Mouse (Mus musculus): ENCODE measurements around the gene Pdf.

Gene Pdf

DNA sequence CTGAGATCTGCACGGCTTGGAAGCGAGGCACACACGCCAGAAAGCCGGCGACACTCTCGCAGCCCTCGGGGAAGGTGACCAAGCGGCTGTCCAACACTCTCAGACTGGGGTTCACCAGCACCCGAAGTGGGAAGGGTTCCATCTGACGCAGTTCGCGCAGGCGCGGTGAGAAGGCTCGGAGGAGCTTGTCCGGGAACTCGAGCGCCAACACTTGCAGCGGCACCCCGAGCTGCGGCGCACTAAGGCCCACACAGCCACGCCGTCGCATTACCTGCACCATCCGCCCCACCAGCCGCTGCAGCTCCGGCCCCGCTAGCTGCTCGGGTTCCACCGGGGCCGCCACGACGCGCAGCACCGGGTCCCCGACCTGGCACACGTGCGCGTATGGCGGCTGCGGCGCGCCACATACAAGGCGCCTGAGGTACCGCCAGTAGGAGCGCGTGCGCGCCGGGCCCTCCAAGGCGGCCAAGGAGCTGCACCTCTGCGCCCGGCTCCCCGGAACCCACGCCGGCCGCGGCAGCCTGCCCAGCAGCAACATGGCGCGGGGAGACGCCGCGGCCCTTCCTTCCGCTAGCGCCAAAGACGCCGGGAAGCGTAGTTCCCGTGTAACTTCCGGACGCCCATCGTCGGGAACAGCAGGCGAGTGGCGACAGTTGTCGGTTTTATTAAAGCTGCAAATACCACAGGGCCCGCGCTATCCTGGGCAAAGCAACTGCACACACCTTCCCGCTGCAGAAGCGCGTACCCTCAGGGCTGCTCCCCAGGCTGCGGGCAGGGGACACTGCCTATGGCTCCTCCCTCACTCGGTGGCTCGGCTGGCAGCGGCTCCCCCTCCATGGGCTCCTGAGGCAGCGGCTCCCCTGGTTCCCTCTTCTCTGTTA lies at the start of gene Pdf:
Pdf (minus strand) TSS at position 554 of the 881 bp plus-strand sequence.
- peak; percentile 62 to 69 for DNase-seq (ENCODE audit: low read depth in 2 of 2, low spot score in 2 of 2)

DNA sequence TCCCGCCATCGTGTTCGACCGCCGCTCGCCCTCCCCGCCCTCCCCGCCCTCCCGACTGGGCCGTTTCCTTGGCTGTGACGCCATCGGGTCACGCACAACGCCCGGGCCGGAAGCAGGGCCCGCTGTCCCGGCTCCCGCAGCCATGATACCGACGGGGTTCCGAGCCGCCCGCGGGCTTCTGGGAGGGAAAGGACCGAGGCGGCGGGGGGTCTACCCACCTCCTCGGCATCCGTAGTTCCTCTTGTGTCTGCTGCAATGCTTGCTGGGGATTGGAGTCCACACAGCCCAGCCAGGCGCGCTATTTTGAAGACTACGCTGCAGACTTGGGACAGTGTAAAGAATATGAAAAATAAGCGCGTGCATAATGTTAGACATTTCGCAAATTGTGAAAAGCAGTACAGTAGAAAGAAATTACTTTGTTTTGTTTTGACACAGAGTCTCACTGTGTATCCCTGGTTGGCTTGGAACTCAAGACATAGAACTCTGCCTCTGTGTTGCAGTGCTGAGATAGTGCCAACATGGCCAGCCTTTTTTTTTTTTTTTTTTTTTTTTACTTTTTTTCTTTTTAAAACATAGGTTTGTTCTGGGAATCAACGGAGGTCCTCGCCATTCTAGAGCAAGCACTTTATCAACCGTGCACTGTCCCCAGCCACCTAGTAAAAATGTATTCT lies 48.1 kb upstream of the Pdf start, which contains the start of gene Terf2:
Terf2 (minus strand) TSS at position 182 of the 671 bp plus-strand sequence.
- DNase-seq (ENCODE audit: low read depth in 2 of 2, low spot score in 2 of 2), result peak; percentile 90 to 92

- peak; percentile 46 to 57 for DNase-seq (ENCODE audit: low read depth in 2 of 2, low spot score in 2 of 2)
Measured at GRCm38 (mm10) chr8:107095717-107096365, 47.4 kb upstream of the Pdf start.

DNA sequence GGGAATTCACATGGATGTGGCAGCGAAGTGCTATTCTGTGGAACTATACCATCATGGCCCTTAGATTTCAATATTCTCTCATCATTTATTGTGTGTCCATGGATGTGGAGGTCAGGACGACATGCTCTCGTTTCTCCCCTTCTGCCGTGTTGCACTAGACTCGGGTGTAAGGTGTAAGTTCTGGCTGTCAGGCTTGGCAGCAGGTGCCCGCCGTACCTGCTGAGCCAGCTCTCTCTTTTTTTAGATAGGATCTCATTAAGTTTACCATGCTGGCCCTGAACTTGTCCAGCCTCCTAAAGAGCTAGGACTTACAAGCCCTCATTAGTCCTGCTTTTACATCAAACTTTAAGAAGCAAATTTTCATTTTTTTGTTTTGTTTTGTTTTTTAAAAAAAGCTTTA lies 42.1 kb upstream of the Pdf start:
- no peak for DNase-seq (ENCODE audit: low read depth in 2 of 2, low spot score in 2 of 2)

GRCm38 (mm10) chr8:107088526-107089063 lies 40.2 kb upstream of the Pdf start:
- DNase-seq (ENCODE audit: low read depth in 2 of 2, low spot score in 2 of 2), result no peak

DNA sequence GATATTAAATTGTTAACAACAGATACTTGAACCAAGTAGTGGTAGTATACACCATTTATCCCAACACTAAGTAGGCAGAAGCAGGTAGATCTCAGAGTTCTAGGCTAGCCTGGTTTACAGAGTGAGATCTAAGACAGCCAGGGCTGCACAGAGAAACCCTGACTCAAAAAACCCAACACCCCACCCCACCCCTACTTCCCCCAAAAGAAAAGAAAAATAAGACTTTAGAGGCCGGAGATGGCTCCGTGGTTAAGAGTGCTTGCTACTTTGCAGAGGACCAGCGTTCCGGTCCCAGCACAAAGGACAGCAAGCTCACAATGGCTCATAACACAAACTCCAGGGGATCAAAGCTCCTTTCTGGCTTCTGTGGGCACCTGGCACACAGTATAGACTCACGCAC lies 37.6 kb upstream of the Pdf start:
- no peak for DNase-seq (ENCODE audit: low read depth in 2 of 2, low spot score in 2 of 2)

- DNase-seq (ENCODE audit: low read depth in 2 of 2, low spot score in 2 of 2), result peak in 1 of 2 experiments; percentile 12
Measured at GRCm38 (mm10) chr8:107085358-107085757, 36.9 kb upstream of the Pdf start.

GRCm38 (mm10) chr8:107076239-107076888 lies 27.9 kb upstream of the Pdf start:
- no peak for DNase-seq (ENCODE audit: low read depth in 2 of 2, low spot score in 2 of 2)

DNA sequence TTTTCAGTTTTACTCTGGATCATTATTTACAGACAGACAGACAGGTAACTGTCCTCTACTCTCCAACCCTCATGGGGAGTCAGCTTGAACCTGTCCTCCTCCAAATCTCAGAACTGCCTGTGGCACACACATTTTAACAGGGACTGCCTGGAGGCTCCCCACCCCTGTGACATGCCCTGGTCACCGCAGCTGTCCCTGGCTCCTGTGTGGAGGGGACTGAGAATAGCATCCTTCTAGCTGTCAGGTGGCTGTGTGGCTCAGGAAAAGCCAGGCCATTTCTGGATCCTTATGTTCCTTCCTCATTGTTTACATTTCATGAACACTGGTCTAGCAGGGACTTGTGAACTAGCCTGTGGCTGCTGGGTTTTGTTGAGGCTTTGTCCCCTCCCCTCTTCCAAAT lies 25.7 kb upstream of the Pdf start:
- DNase-seq (ENCODE audit: low read depth in 2 of 2, low spot score in 2 of 2), result no peak

DNA sequence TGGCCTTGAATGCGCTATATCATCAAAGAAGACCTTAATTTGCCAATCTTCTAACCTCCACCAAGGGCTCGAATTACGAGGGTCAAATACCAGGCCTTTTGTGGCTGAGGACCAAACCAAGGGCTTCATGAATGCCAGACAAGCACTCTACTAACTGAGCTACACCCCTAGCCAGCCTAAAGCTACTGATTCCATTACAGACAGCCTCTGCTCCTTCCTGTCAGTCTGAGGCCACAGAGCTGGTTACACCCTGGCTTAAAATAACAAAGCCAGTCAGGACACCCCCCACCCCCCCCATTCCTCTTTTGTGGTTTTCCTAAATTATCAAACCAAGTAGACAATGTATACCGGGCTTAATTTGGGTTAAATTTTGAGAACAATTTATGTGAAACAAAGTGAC lies 25.3 kb upstream of the Pdf start:
- DNase-seq (ENCODE audit: low read depth in 2 of 2, low spot score in 2 of 2), result no peak

- no peak for DNase-seq (ENCODE audit: low read depth in 2 of 2, low spot score in 2 of 2)
Measured at GRCm38 (mm10) chr8:107065511-107066496, 17.4 kb upstream of the Pdf start, which contains the start of gene Tmed6. TSS of gene Tmed6 (minus strand) at chr8:107065644.

GRCm38 (mm10) chr8:107062613-107063012 lies 14.2 kb upstream of the Pdf start:
- DNase-seq (ENCODE audit: low read depth in 2 of 2, low spot score in 2 of 2), result no peak

GRCm38 (mm10) chr8:107056973-107057369 lies 8.6 kb upstream of the Pdf start:
- no peak for DNase-seq (ENCODE audit: low read depth in 2 of 2, low spot score in 2 of 2)

- peak; percentile 93 to 94 for DNase-seq (ENCODE audit: low read depth in 2 of 2, low spot score in 2 of 2)
Measured at GRCm38 (mm10) chr8:107056076-107056972, 7.9 kb upstream of the Pdf start, which contains the start of the genes Cog8 and Nip7. TSS of gene Cog8 (minus strand) at chr8:107056689. TSS of gene Nip7 (plus strand) at chr8:107056877.

DNA sequence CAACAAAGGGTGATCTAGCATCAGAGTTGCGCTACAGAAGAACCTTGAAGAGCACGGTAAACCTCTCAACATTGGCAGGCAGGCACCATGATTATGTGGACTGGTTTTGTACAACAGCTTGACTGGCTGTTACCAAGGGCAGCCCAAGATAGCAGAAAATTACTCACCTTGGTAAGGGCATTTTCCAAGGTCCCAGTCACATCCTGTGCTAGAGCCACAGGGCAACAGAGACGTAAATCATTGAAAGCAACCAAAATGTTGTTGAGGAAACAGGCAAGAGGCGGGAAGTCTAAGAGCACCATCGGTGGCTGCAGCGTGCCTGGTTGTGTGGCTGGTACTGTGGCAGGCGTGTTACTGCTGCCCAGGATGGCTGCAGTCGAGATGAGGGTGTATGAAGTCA lies 3.6 kb upstream of the Pdf start:
- no peak for DNase-seq (ENCODE audit: low read depth in 2 of 2, low spot score in 2 of 2)

GRCm38 (mm10) chr8:107049480-107049879 lies 1.1 kb upstream of the Pdf start:
- DNase-seq (ENCODE audit: low read depth in 2 of 2, low spot score in 2 of 2), result no peak

DNA sequence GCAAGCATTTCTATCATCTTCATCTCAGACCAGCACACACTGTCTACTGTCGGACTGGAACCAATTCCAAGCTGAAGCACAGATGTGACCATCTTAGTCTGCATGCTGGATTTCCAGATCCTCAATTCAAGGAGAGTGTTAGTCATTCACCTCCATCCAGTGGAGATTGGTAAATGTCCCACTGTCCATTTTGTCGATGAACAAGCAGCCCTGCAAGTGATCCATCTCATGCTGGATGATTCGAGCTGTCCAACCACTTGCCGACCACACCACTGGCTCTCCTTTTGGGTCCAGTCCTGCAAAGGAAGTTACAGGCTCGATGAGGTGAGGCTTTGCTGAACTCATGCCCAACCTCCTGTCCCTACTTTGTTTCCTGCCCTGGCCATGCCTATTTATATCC lies 1.4 kb downstream of the Pdf start:
- DNase-seq (ENCODE audit: low read depth in 2 of 2, low spot score in 2 of 2), result no peak

- no peak for DNase-seq (ENCODE audit: low read depth in 2 of 2, low spot score in 2 of 2)
Measured at GRCm38 (mm10) chr8:107045478-107045877, 2.9 kb downstream of the Pdf start.

DNA sequence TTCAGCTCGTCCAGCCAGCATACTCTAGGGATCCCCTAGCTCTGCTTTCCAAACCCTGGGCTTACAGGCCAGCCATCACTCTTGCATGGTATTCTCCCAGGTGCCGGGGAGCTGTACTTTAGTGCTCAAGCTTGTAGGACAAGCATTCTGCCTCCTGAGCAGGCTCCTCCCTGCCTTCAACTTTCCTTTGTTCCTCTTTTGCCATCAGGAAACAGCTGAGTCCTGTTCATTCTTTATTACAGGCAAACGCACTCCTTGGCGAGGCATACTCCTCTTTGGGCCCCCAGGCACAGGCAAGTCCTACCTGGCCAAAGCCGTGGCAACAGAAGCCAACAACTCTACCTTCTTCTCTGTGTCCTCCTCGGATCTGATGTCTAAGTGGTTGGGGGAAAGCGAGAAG lies 7.8 kb downstream of the Pdf start:
- DNase-seq (ENCODE audit: low read depth in 2 of 2, low spot score in 2 of 2), result no peak

Data from CD8-positive naive resting alpha-beta T cell, adult 2 months (primary cell).